In the genomic region with DNA sequence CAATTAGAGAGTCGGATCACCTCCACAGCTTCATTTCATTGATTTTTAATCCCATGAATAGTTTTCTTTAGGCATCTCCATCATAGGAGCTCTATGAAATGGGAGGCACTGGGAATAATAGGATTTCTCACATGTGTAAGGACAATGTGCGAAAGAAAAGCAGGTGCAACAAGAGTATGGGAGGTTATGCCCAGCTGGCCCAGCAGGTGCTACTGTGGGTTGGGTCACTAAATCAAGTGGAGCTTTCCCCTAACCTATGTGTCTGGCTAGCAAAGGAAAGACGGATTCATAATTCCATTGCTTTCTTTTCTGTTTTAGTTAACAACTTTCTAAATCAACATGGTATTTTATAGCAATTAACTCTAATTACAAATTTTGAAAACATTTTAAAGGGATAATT, we compare ENCODE assay signal across 27 mouse cellular contexts. TPM values are rescaled to one million over a fixed set of nuclear protein-coding genes. Genes with fewer than 3 reads are reported as not detected.
"Had no signal": no experiment of that assay in that cellular context is flagged by ENCODE, and none has a peak within 500 bp of the region (broad histone marks: within the 10 kb centered on the region; RNA-seq: fewer than 3 reads in every experiment).

No protein-coding gene starts in this region.

- H3K36me3 ChIP-seq: kidney, embryonic 15.5 days; lung, embryonic 15.5 days; midbrain, embryonic 10.5 days; midbrain, embryonic 15.5 days; neural tube, embryonic 12.5 days; neural tube, embryonic 15.5 days had no signal

- H3K27ac ChIP-seq: kidney, embryonic 15.5 days; left cerebral cortex, adult 2 months; liver, embryonic 14.5 days; lung, embryonic 15.5 days; midbrain, embryonic 10.5 days; midbrain, embryonic 15.5 days; neural tube, embryonic 12.5 days; neural tube, embryonic 15.5 days had no signal

- DNase-seq: kidney, adult 8-10 months; kidney, postnatal 10 days; kidney, postnatal 36 days; layer of hippocampus, postnatal 36 days; liver, postnatal 0 days; lung, postnatal 10 days; lung, postnatal 36 days; thymus, adult 18-20 months; thymus, postnatal 36 days had no signal

- H3K4me2 ChIP-seq: kidney, embryonic 15.5 days; liver, embryonic 11.5 days; lung, embryonic 15.5 days; midbrain, embryonic 15.5 days; neural tube, embryonic 12.5 days; neural tube, embryonic 15.5 days had no signal

- H3K27me3 ChIP-seq: kidney, embryonic 15.5 days; lung, embryonic 15.5 days; megakaryocyte, embryonic 14.5 days; midbrain, embryonic 15.5 days; neural tube, embryonic 12.5 days; neural tube, embryonic 15.5 days had no signal

- ATAC-seq: liver, postnatal 0 days; midbrain, embryonic 15.5 days had no signal

- H3K9ac ChIP-seq: kidney, embryonic 15.5 days; liver, embryonic 14.5 days; liver, postnatal 0 days; lung, embryonic 15.5 days; midbrain, embryonic 15.5 days; neural tube, embryonic 12.5 days; neural tube, embryonic 15.5 days had no signal

- H3K4me3 ChIP-seq: kidney, embryonic 15.5 days; left cerebral cortex, adult 2 months; lung, embryonic 15.5 days; megakaryocyte, embryonic 14.5 days; midbrain, embryonic 10.5 days; midbrain, embryonic 15.5 days; neural tube, embryonic 12.5 days; neural tube, embryonic 15.5 days had no signal

- H3K4me1 ChIP-seq: kidney, embryonic 15.5 days; lung, embryonic 15.5 days; megakaryocyte, embryonic 14.5 days; midbrain, embryonic 10.5 days; midbrain, embryonic 15.5 days; neural tube, embryonic 12.5 days; neural tube, embryonic 15.5 days had no signal

- H3K9me3 ChIP-seq: kidney, embryonic 15.5 days; lung, embryonic 15.5 days; megakaryocyte, embryonic 14.5 days; midbrain, embryonic 10.5 days; midbrain, embryonic 15.5 days; neural tube, embryonic 12.5 days; neural tube, embryonic 15.5 days had no signal

RNA-seq across cellular contexts. Expression of a gene that starts 31.1 kb away (rescaled TPM):
- total RNA-seq: layer of hippocampus, postnatal 10 days; layer of hippocampus, postnatal 36 days; left cerebral cortex, adult 2 months; left cerebral cortex, postnatal 10 days; left cerebral cortex, postnatal 36 days had no signal
- polyA plus RNA-seq: kidney, embryonic 15.5 days; limb, embryonic 14.5 days; liver, embryonic 11.5 days; liver, embryonic 14.5 days; liver, postnatal 0 days; lung, embryonic 15.5 days; midbrain, embryonic 10.5 days; midbrain, embryonic 15.5 days; neural tube, embryonic 12.5 days; neural tube, embryonic 15.5 days; small intestine, adult 2 months; spleen, adult 2 months; testis, adult 2 months; urinary bladder, adult 2 months had no signal
